Mouse (Mus musculus): ENCODE measurements at regions not wholly inside any gene's neighbourhood (a gene's known extent, or its start where the extent isn't known, plus 50 kb on each side); places are given as distances from the start of the nearest gene placed in this dataset.
A peak's percentile ranks its signal among the peaks of the same experiment; 100 is the strongest.

GRCm38 (mm10) chr1:183820555-183820954 lies 192.5 kb upstream of the Dusp10 start:
- TF ChIP-seq POLR2A (IDR thresholded peaks at IDR 0.05; ENCODE audit: insufficient read length, low read depth) (no peak), TCF12 (IDR thresholded peaks at IDR 0.05; ENCODE audit: insufficient read depth, poor library complexity, severe bottlenecking) (no peak), MAX (IDR thresholded peaks at IDR 0.05; ENCODE audit: low read depth) (no peak), POLR2AphosphoS2 (IDR thresholded peaks at IDR 0.05; ENCODE audit: insufficient read length, low read depth) (no peak), MYOD1 (IDR thresholded peaks at IDR 0.05; ENCODE audit: control insufficient read depth in 1 of 3, insufficient read length in 2 of 3, low read depth in 2 of 3) (peak in 2 of 3 experiments; percentile 2 to 44), MYOG (IDR thresholded peaks at IDR 0.05; ENCODE audit: control insufficient read depth in 1 of 3, insufficient read depth in 1 of 3, insufficient read length in 2 of 3, low read depth in 2 of 3) (peak in 1 of 3 experiments; percentile 44), USF1 (IDR thresholded peaks at IDR 0.05; ENCODE audit: low read depth) (no peak), CEBPB (IDR thresholded peaks at IDR 0.05; ENCODE audit: insufficient read depth, poor library complexity, severe bottlenecking) (no peak), REST (IDR thresholded peaks at IDR 0.05; ENCODE audit: insufficient read depth, insufficient read length) (no peak), E2F4 (IDR thresholded peaks at IDR 0.05; ENCODE audit: insufficient read depth) (no peak)
